Mouse (Mus musculus) T-cell, adult 2 months (primary cell): ENCODE results near the gene Alcam.
A peak's percentile ranks its signal among the peaks of the same experiment; 100 is the strongest.

Source experiments
- DNase-seq: peaks from one replicate; pipeline ENCODE4 v3.0.0; 2022; ENCODE audit warnings: low spot score

Gene Alcam

DNA sequence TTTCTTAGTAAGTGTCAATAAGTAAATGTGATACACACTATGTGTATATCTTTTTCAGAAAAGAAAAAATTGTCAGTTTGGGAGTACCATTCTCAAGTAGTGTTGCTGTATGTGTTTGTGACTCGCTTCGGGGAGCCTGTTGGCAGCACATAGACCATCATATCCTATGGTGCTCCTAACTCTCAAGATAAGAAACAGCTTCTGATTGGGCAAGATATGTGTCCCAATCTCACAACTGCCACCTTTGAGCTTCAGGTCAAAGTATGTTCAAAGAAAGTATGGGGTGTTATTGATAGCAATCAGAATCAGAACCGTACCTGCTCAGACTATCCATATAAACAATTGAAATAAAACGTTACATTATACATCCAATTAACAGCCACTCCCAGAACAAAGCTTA lies 202.9 kb downstream of the Alcam start:
- DNase-seq, result no peak

- no peak for DNase-seq
Observed at GRCm38 (mm10) chr16:52250196-52250595, 203.7 kb downstream of the Alcam start.

DNA sequence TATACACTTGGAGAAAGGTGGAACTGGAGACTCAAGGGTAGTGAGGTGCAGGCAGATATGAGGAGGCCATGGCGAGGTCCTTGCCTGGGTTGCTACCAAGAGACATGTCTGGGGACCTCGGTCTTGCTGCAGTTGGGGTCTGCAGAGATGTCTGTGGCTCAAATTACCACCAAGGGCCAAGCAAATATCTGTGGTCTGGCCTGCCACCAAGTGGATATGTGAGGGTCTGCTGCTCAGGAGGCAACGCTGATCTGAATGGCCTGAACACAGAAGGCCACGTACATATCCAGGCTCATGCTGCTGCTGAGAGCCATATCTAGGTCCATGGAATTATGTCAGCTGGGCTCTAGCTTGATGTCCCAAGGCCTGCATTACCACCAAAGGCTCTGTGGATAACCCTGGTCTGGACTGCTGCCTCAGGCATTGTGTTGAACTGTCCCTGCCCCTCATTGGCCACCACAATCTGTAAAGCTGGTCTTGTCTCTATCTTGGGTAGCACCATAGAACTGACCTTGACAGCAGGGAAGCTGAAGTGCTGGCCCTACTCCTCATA lies 210.4 kb downstream of the Alcam start:
- DNase-seq, result no peak

- DNase-seq, result no peak
Observed at GRCm38 (mm10) chr16:52242144-52242543, 211.7 kb downstream of the Alcam start.

GRCm38 (mm10) chr16:52229930-52230329 lies 223.9 kb downstream of the Alcam start:
- DNase-seq, result no peak

DNA sequence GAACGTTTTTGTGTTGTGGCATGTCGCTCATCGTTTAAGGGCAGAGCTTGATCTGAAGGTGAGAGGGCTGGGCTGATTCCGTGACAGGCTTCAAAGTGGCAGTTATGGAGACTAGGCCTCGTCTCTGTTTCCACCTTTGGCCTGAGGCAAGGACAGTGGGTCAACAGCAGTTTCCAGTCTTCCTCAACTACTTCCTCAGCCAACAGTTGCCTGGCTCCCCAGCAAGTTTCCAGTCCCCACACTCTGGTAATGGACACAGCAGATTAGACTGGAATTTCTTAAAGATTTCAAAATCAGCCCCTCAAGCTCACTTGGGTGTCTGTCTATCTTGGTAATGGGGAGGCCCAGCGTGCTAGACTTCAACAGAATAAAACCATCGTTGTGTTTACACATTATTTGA lies 224.4 kb downstream of the Alcam start:
- no peak for DNase-seq

DNA sequence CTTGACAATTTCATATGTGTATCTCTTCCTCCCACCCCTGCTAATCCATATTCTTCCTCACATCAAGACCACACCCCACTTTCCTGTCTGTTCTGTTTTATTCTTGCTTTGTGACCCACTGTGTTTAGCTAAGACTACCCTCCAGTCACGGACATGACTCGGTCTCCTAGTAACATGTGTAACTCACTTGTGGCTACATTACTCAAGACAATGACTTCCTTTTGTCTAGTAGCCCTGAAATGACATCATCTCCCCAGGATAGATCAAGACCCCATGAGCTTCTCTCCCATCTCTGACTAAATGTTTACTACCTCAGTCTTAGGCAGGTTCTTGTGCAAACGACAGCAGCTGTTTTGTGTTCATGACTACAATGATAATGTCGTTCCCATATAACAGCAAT lies 231.0 kb downstream of the Alcam start:
- DNase-seq, result no peak

DNA sequence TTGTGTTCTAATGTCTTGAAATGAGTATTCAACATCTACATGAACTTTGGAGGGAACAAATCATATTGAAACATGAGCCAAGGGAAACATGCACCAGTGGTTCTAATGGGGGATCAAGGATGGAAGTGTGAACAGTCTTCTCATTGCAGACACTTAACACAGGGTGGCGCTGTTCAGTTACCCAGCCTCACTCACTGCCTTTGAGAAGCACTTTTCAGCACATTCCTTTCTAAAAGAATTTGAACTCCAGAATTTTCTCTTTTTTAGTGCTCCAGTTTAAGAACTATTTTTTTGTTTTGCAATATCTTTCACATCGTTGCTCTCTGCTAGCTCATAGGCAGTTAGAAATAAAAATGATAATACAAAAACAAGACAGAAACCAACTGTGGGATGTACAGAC lies 234.8 kb downstream of the Alcam start:
- no peak for DNase-seq

- no peak for DNase-seq
Observed at GRCm38 (mm10) chr16:52210844-52211606, 242.8 kb downstream of the Alcam start.

DNA sequence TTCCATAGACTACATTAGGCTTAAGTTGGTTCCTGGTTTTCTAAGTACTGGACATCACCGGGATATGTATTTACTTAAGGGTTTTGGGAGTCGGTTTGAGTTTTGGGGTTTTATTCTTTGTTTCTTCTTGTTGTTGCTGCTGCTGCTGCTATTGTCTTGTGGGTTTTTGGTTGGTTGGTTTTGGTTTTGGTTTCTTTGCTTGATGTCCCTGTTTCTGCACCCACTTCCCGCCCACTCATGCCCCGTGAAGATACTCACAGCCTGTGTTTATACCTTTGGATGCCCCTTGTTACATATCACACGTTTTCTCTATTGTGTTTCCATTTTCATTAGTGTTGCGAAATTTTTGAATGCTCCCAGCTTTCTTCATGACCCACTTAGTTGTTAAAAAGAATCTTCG lies 253.8 kb downstream of the Alcam start:
- DNase-seq, result peak; percentile 67
